Mouse (Mus musculus) erythroblast, embryonic 14.5 days (primary cell): ENCODE measurements around the gene Atp6v0e2.

Experiments
- GATA1 ChIP-seq: IDR thresholded peaks from 2 replicates; pipeline ENCODE4 v1.6.1; 2012; ENCODE audit warnings: low read length, inconsistent platforms, mixed read lengths
- TAL1 ChIP-seq: IDR thresholded peaks from 3 replicates; pipeline ENCODE4 v1.6.1; 2012; ENCODE audit warnings: low read length, inconsistent platforms, mixed read lengths

DNA sequence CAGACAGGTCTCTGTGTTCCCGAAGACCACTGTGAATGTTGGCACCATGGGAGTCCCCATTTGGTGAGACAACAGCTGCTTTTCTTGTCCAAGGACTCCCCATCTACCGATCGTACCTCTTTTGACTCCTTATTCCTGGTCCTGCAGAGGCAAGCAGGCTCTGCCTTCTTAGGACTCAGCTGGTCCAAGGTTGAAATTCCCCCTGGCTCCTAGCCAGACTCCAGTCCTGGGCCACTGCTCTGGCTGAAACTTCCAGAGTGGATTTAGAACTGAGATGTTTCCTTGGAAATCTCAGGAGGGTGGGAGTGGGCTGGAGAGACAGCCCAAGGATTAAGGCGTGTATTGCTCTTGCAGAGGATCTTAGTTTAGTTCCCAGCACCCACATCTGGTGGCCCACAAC lies 39.9 kb upstream of the Atp6v0e2 start:
- no peak for TF ChIP-seq GATA1
- no peak for TF ChIP-seq TAL1
